Mouse (Mus musculus) A20 (cell line): ENCODE data around the gene B230219D22Rik.
A peak's percentile ranks its signal among the peaks of the same experiment; 100 is the strongest.

Source experiments
- DNase-seq: peaks from one replicate; pipeline ENCODE4 v3.0.0-alpha.2; 2011; ENCODE audit warnings: low read depth, low spot score

B230219D22Rik gene

DNA sequence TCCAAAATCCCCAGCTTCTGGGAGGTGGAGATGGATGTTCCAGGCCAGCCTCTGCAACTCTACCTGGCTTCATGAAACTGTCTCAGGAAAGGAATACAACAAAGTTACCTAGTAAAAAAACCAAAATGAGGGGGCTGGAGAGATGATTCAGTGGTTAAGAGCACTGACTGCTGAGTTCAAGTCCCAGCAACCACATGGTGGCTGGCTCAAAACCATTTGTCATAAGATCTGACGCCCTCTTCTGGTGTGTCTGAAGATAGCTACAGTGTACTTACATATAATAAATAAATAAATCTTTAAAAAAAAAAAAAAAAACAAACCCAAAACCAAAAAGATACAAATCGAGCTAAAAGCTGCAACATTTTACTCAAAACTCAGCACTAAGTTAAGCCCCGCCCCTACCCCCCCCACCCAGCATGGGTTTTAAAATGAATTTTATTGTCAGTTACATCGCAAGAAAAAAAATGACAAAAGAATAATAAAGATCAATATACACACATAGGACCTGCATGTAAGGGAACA, 33.7 kb downstream of the B230219D22Rik start:
- no peak for DNase-seq

DNA sequence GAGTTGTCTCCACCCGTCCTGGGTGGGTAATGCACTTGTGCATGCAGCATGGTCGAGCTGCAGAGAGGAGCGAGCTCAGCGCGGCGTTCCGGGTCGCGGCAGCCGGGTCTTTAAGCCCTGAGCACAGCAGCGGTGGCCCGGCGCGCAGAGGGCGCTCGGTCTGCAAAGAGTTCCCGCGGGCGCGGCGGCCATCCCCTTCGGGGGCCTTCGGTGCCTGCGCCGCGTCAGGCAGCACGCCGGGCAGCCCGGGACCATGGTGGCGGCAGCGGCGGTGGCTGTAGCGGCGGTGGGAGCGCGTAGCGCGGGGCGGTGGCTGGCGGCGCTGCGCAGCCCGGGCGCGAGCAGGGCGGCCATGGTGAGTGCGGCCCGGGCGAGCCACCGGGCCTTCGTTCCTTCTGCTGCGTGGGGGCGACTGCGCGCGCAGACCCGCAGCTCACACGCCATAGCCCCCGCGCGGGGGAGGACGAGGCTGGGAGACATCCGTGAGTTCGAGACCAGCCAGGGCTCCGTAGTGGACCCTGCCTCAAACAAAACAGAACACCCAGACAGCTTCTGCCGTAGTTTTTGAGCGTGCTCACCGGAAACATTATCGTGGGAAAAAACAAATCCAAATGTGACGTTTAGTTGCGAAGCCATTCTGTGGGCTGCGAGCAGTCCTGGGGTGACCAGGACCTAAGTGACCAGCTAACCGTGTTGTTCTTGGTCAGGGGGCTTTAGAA, 34.4 kb downstream of the B230219D22Rik start, which contains the start of gene Pcbd2:
Gene Pcbd2 (plus strand): TSS at position 249 of the 719 bp plus-strand sequence.
- peak; percentile 93 for DNase-seq

DNA sequence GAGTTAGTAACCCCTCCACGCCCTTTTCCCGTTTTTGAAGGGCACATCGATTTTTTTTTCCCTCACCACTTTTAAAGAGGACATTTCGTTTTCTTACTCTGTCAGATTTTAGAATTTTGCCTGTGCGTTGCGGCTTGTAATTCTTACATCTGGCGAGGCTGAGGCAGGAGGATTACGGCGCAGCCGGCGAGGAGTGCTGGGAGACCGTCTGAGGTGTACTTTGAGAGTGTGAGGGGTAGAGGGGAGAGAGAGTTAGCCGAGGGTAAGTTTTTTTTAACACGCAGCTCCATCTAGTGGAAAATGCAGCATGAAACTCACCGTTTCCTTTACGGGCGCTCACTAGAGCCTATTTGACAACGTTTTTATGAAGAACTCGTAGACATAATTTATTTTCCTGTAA, 34.9 kb downstream of the B230219D22Rik start:
- DNase-seq: peak; percentile 89

DNA sequence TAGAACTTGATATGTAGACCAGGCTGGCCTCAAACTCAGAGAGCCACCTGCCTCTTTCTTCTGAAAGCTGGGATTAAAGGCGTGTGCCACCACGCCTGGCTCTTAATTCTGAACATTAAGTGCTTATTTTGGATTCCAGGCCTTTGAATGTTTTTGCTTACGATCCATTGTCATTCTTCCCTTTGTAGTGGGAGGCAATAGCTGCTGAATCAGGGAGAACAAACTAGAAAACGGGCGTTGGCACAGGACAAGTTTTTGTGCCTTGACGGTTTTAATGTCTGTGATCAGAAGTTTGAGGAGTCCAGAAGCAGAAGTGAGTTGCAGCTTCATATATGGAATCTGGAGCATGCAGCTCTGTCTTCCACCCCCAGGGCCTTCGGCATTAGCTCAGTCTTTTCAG, 37.8 kb downstream of the B230219D22Rik start:
- no peak for DNase-seq

DNA sequence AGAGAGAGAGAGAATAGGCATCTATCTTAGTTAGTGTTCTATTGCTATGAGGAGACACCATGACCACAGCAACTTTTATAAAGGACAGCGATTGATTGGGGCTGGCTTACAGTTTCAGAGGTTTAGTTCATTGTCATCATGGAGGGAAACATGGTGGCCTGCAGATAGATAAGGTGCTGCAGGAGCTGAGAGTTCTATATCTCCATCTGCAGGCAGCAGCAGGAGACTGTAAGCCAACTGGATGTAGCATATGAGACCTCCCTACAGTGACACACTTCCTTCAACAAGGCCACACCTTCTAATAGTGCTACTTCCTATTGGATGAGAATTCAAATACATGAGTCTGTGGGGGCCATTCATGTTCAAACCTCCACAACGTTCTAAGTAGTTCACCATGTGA, 39.2 kb downstream of the B230219D22Rik start:
- peak; percentile 39 for DNase-seq

DNA sequence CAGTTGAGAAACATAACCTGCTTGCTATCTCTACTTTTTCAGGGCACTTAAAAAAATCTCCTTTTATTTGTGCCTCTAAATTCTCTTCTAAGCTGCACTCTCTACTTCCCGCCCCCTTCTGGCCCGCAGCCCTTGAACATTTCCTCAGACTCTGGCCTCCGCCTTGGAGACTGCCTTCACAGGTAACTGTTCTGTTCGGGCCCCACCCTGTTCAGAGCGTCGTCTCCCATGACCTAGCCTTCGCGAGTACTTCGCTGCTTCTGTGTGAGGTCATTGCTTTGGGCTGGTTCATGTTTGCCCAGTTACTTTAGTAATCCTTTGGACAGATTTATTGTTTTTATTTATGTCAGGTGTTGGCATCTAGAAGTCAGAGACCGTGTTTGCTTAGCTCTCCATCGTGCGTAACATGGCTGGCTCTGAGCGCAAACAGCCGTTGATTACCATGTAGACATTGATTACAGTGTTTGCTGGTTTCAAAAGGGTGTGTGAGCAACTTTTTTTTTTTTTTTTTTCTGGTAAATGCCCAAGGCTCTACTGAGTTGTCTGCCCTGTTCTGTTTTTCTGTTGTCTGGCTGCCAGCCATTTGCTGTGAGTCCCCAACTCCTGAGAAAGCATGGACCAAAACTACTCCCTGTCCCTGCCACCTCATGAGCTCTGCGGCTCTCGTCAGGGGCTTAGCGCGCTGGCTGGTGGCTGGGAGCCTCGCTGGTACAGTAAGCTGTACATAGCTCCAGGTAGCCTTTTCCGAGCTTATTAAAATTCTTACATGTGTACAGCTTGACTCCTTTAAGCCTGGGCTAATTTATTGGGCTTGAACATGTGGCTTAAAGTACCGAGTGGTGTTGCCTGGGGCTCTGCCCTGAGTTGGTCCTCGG, 40.9 kb downstream of the B230219D22Rik start:
- DNase-seq: no peak

DNA sequence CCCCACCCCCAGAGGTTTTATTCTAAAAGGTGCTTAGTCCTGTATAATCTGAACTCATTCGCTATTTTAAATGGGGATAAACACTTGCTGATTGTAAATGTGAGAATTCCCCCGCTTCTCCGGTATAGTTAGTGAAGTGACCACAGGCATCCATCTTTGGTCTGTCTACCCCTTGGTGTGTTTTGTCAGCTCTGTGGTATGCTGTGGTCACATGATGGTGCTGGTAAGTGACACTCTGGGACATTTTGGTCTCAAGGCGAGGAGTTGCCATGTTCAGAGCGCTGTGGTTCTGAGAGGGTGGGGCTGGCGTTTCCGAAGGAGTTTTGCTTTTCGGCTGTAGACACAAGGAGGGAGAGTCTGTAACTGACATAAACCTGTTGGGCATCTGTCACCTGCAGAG, 45.0 kb downstream of the B230219D22Rik start:
- DNase-seq: no peak

DNA sequence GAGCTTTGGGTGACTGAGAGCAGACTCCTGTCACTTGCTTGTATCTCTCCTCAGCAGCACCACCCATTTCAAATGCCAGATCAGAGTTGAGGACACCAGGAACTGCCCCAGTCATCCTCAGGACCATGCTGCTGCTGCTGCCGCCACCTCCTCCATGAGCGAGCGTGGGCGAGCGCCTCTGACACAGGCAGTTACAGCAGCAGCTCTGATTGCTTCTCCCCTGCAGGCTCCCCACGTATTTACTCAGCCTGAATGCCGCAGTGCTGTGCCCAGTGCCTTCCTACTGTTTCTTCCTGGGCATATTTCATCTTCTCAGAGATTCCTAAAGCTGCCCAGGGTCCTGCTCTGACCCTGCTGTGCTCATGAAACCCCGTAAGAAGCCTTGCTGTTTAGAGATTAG, 49.4 kb downstream of the B230219D22Rik start:
- no peak for DNase-seq
